Mouse (Mus musculus): ENCODE results near the gene Ralgapb.

GRCm38 (mm10) chr2:158365099-158365850 is 44.4 kb upstream of the Ralgapb start:
- TF ChIP-seq CTCF (IDR thresholded peaks at IDR 0.05; ENCODE audit: borderline replicate concordance, control insufficient read depth, extremely low read depth, insufficient read depth, low read length, poor library complexity): no peak
- no peak for TF ChIP-seq POLR2A (IDR thresholded peaks at IDR 0.05; ENCODE audit: control insufficient read depth, extremely low read depth, insufficient read depth, low read length, poor library complexity)
